Mouse (Mus musculus): Measurements from ENCODE around the gene H6pd.
"Not testable (repeated sequence)": the region's sequence is repeated elsewhere in the genome, so short reads cannot be mapped to it uniquely, and the experiment has no call there.

Gene H6pd

GRCm38 (mm10) chr4:150008853-150009586 lies at the start of gene H6pd:
Gene H6pd (minus strand): TSS chr4:150009023.
- peak; percentile 86 for DNase-seq (ENCODE audit: low read depth)

DNA sequence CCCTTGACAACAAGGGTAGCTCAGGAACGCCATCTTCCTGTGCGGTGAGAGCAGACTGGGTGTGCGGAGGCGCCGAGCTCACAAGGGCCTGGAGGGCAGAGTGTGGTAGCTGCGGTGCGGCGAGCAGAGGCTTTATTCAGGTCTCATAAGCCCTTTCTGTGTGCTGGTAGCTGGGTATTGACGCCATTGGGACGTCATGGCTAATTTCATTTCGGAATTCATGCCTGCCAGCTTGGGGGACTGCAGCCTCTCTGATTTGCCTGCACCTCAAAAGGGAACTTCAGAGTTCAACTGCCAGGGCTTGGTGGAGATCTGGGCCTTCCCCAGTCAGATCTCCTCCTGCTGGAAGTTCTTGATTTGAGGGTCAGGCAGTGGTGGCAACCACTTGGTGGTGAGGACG lies 48.9 kb upstream of the H6pd start:
- DNase-seq (ENCODE audit: low read depth), result no peak

GRCm38 (mm10) chr4:150056171-150056570 lies 47.3 kb upstream of the H6pd start:
- no peak for DNase-seq (ENCODE audit: low read depth)

DNA sequence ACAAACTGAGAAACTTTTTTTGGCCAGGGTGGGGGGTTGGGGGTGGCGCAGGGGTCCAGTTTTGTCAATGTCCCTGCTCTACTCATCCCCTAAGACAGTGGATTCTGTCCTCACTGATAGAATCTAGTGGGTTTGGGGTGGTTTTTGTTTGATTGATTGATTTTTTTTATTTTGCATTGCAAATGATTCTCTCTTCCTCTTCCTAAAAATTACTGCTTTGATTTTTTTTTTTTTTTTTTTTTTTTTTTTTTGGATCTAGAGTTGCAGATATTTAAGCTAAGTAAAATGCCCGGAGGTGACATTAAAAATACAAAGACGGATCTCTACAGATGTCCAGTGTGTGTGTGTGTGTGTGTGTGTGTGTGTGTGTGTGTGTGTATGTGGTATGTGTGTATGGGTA lies 43.6 kb upstream of the H6pd start:
- no peak for DNase-seq (ENCODE audit: low read depth)

DNA sequence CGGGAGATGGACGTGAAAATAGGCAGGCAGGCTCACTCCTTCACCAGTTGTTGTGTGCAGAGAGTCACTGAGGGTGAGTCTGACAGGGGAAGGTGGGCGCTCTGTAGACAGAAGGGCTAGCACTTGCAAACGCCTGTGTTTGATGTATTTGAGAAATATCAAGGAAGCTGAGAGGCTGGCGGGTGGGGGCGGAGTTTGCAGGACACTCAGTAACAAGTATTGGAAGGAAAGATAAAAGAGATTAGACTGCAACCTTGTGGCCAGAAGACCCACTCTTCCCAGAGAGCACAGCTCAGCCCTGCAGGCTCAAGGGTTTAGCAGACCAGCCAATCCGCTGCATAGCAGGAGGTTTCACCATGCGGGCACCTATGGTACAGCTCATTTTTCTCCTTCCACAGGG lies 42.7 kb upstream of the H6pd start:
- DNase-seq (ENCODE audit: low read depth), result no peak

GRCm38 (mm10) chr4:150049564-150050226 lies 40.9 kb upstream of the H6pd start:
- DNase-seq (ENCODE audit: low read depth), result no peak

- no peak for DNase-seq (ENCODE audit: low read depth)
These were observed 40.3 kb upstream of the H6pd start for GRCm38 (mm10) chr4:150049157-150049513.

- DNase-seq (ENCODE audit: low read depth), result no peak
These were observed 39.8 kb upstream of the H6pd start for GRCm38 (mm10) chr4:150048478-150049156.

DNA sequence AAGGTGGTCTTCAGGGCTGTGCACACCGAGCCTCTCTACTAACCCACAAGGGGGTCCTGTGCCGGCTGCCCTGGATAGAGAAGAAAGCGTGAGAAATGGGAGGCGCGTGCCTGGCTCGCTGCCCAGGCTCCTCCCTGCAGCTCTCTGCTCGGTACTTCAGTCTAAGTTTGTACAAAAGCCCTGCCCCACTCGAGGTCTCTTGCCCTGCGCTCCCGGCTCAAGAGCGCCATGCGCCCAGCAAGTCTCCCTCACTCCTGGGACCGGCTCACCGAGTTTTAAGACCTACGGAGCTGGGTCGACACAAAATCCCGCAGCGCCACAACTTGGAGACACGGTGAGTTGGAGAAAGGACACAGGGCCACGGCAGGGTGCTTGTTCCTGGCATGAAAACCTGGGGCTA lies 39.2 kb upstream of the H6pd start:
- no peak for DNase-seq (ENCODE audit: low read depth)

DNA sequence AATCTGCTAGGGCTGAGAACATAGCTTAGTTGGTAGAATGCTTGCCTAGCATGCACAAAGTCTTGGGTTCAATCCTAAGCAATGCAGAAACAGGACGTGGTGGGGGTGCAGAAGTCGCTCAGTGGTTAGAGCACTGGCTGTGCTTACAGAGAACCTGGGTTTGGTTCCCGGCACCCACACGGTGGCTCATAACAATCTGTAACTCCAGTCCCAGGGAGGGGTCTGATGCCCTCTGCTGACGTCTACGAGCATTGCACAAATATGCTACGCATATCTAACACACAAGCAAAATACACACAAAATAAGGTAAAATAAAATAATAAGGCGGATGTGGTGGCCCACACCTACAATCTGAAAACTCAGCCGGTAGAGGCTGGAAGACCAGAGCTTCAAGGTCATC lies 34.8 kb upstream of the H6pd start:
- no peak for DNase-seq (ENCODE audit: low read depth)

DNA sequence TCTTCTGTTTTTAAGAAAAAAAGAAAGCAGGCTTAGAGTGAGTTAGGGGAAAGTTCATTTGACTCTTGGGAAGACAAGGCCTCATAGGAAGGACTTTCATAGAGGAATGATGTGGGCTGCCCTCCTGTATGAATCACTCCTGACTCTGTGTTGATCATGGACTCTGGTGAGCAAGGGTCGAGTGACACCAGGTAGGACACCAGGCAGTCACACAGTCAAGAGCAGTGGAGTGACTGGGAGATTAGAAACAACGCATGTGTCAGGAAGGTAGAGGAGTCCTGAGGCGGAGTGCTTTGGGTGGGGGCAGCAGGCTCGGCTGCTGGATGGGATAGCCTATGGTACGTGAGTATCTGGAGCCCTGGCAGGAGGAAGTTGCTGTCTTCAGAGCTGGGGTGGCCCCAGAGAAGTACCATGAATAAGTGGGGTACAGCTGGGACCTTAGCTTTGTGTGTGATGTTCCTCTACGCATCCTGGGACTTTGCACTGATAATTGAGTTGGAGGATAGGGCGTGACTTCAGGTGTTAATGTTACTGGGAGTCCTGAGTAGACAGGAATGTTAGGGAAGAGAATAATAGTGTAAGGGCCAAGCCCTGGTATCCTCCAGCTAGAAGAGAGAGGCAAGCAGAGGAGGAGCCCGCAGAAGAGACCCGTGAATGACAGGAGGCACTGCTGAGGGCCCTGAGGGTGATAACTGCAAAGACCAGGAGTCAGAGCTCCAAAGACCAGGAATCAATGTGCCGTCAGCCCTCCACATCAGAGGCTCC lies 32.7 kb upstream of the H6pd start:
- DNase-seq (ENCODE audit: low read depth), result no peak

GRCm38 (mm10) chr4:150040856-150041255 lies 32.0 kb upstream of the H6pd start:
- DNase-seq (ENCODE audit: low read depth), result not testable (repeated sequence)

DNA sequence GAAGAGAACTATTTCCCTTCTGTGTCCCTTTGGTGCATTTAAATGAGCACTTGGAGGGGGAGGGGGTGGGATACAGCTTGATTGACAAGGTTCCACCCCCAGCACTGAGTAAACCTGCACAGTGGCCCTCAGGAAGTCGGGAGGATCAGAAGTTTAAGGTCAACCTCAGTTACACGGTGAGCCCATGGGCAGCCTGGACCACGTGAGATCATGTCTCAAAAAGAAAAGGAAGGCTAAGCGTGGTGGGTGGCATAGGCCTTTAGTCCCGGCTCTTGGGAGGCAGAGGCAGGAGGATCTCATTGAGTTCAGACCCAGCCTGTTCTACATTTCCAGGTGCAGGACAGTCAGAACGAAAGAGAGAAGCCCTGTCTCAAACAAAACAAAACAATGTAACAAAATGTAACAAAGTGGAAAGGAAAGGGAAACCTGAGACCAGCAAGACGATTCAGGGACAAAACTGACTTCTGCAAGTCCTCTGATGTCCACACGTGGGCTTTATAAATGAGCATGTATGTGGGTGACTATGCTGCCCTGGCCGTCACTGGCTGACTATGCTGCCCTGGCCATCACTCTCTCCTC lies 31.3 kb upstream of the H6pd start:
- no peak for DNase-seq (ENCODE audit: low read depth)

DNA sequence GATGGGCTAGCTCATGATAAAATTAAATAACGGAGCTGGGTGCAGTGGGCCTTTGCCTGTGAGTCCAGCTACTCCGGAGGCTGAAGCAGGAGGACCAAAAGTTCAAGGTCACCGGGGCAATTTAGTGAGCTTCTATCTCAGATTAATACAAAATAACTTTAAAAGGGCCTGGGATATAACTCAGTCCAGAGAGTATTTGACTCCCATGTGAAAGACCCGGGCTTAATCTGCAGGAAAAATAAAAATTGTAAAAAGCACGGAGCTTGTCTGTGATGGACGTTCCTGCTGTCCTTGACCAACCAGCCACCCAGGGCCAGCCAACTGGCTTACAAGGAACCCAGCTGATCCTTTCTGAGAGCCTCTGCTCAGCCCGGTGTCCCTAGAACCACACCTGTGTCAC lies 29.7 kb upstream of the H6pd start:
- DNase-seq (ENCODE audit: low read depth), result no peak

GRCm38 (mm10) chr4:150036094-150036493 lies 27.3 kb upstream of the H6pd start:
- DNase-seq (ENCODE audit: low read depth), result no peak

DNA sequence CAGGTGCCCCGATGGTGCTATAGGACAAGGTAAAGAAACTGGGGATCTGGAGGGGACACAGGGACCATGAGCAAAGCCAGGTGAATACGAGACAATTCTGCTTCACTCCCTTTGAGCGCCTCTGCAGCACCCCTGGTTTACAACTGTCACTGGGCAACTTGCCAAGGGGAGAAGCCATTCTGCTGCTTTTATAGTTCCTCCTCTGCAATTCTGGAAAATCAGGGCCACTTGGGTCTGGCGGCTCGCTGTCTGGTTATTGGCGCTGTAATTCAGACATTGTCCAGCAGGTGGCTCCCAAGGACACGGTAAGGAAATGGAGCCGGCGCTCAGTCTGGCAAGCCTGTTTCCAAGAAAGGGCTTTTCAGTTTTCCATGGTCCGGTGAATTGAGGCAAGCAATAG lies 26.5 kb upstream of the H6pd start:
- DNase-seq (ENCODE audit: low read depth), result peak; percentile 79

DNA sequence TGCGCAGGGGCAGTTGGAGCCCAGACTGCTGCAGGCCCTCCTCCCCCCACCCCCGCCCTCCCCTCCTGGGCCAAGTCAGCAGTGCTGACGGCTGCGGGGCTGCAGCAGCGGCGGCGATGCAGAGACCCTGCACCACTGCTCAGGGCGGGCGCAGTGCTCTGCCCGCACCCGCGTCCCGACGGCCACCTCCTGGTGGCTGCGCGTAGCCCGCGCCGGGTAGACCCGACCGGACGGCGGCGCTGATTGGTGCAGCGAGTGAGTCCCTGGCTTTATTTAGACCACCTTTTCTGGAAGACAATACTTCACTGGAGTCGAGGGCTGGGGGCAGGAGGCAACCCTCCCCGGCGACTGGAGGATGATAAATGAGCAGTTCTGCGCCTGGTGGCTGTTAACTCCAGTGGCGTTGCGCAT lies 24.4 kb upstream of the H6pd start:
- DNase-seq (ENCODE audit: low read depth), result no peak

- no peak for DNase-seq (ENCODE audit: low read depth)
These were observed 22.5 kb upstream of the H6pd start for GRCm38 (mm10) chr4:150031234-150031890.

DNA sequence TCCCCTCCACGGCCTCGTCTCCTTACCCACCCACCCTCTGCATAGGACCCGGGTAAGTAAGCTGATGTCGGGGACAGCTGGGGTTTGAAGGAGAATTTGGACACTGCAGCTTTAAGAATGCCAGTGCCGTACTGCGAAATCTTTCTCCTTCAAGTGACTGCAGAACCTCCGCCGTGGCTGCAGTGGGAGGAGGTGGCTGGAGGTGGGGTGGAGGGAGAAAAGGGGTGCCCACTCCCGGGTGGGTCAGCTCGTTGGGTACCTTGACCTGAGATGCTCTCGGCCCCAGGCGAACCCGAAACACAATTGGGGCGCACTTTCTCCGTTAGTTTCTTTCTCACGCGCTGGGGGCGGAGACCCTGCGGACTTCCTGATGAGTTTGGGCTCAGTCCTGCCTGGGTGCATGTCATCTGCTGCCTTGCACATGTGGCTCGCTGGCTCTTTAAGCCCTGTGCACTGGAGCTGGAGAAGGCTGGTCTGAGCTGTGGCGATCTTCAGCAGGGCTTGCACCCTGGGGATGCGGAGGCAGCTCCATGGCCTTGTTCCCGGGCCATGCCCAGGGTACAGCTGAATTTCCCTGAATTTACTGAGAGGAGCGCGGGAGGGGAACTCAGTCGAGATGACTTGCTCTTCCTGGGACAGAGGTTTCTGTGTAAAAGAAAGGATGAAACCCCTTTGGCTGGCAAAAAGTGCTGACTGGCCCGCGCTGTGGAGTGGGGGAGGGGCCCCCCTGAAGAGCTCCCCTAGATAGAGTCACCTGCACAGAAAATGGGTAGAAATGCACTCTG lies 21.8 kb upstream of the H6pd start:
- no peak for DNase-seq (ENCODE audit: low read depth)

DNA sequence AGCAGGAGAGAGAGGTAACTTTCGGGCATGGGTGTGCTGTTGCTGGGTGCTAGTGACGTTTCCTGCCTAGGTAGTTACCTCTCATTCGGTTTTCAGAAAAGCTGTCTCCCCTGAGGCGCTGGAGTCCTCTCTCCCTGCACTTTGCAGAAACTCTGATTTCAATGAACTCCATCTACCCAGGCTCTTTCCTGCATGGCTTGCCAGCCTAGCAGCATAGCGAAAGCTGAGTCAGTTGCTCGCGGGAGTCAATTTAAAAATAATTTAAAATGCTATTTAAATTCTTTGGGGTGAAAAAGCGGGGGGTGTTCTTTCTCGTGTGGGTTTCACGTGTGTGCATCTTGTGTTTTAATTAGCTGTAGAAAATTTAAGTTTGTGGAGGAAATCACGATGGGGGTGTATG lies 21.1 kb upstream of the H6pd start:
- DNase-seq (ENCODE audit: low read depth), result no peak

GRCm38 (mm10) chr4:150023518-150023917 lies 14.7 kb upstream of the H6pd start:
- no peak for DNase-seq (ENCODE audit: low read depth)

Data from c-Kit-positive CD71-negative TER-119-negative erythroid progenitor cells, embryonic 14.5 days (primary cell).